Mouse (Mus musculus) liver, adult 2 months (tissue): ENCODE data around the gene Pdxdc1.

Experiments
- CTCF ChIP-seq: fragments of 200-500 bp; IDR thresholded peaks from 2 replicates; pipeline ENCODE4 v1.5.1; 2011; ENCODE audit warnings: low read depth, low read length, control low read depth
- POLR2A ChIP-seq: fragments of 200-500 bp; IDR thresholded peaks from 2 replicates; pipeline ENCODE4 v1.6.1; 2011; ENCODE audit warnings: low read length, control low read depth; ENCODE audit not compliant: insufficient read depth; ENCODE audit errors: extremely low read depth

- TF ChIP-seq CTCF (no peak), POLR2A (no peak)
Measured at GRCm38 (mm10) chr16:13944752-13945151, 41.8 kb upstream of the Pdxdc1 start.
